Mouse (Mus musculus) thymus, postnatal 10 days (tissue): Measurements from ENCODE around the gene Gm35315.
A peak's percentile ranks its signal among the peaks of the same experiment; 100 is the strongest.
"Not testable (repeated sequence)": the region's sequence is repeated elsewhere in the genome, so short reads cannot be mapped to it uniquely, and the experiment has no call there.

Experiments used
- DNase-seq, 2 experiments: peaks; one replicate each; pipeline ENCODE4 v3.0.0; 2021; ENCODE audit warnings: low spot score in 2 of 2

The Gm35315 gene

GRCm38 (mm10) chr5:110101716-110102347 is 7.6 kb upstream of the Gm35315 start:
- peak; percentile 31 to 34 for DNase-seq

GRCm38 (mm10) chr5:110100921-110101631 is 6.9 kb upstream of the Gm35315 start:
- DNase-seq = peak; percentile 49 to 64

GRCm38 (mm10) chr5:110099656-110100580 is 5.7 kb upstream of the Gm35315 start, which contains the start of gene Plcxd1:
Plcxd1 (plus strand) TSS chr5:110099969.
- DNase-seq = peak in 1 of 2 experiments; percentile 21

DNA sequence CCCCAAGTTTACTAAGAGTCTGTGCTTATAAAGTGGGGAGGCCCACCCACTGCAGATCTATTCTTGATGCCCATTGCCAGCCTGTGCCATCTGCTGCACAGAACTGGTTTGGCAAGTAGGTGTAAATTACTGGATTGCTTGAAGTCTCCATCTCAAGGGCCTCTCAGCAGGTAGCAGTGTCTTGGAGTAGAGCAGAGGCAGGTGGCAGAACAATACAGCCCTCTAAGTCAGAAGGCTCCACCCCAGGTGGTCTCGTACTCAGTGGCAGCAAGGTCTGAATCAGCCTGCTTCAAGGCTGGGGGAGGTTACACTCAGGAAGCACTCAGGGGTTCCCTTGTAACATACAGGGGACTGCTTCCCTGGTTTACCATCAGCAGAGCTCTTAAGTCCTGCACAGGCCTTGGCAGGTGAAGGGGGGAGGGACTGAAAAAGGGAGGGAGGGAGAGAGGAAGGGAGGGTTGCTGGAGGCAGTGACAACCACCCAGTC is 4.8 kb upstream of the Gm35315 start:
- peak; percentile 35 to 50 for DNase-seq

- no peak for DNase-seq
Measured at GRCm38 (mm10) chr5:110094847-110095213, 610 bp upstream of the Gm35315 start.

DNA sequence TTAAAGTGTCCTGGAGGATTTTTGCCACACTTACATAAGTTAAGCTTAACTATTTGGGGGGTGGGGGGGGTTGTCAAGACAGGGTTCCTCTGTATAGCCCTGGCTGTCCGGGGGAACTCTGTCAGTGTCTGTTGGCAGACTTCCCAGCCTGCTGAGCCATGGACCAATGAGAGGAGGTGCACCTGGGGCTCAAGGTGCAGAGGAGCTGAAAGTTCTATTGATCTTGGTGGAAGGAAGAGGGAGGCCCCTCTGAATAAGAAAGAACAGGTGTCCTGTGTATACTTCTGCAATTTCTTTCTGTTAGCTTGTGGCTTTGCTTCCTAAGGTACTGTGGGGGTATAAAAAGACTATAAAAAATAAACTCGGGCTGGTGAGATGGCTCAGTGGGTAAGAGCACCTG is 2.7 kb downstream of the Gm35315 start:
- peak; percentile 55 to 66 for DNase-seq

GRCm38 (mm10) chr5:110086161-110086866 is 7.9 kb downstream of the Gm35315 start:
- DNase-seq = no peak

DNA sequence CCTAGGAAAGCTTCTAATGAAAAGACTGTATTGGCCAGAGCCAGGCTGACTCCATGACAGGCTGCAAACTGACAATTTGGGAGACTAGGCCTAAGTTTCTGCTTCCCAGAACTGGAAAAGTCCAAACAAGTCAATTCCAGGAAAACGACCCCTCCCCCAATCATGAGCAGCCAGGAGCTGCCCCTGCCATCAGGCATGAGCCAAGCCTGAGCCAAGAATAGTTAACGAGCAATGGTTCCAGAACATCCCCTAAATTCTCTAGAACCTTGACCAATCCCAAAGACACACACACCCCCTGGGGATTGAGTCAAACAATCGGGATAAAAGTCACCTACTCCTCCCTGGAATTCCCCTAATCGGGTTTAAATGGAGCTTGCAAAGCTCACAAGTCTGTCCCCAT is 11.3 kb downstream of the Gm35315 start:
- no peak for DNase-seq

DNA sequence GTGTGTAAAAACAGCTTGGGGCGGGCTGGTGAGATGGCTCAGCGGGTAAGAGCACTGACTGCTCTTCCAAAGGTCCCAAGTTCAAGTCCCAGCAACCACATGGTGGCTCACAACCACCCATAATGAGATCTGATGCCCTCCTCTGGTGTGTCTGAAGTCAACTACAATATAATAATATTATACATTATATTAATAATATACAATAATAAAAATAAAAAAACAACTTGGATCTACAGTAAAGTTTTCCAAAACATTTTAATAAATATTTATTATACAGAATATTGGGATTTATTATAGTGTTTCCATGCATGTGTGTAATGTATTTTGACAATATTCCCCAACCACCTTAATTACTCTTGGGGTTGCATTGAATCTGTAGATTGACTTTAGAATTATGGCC is 21.8 kb downstream of the Gm35315 start, which contains the start of gene Gm17655:
Gene Gm17655, minus strand, starts transcription at position 101 of the 400 bp plus-strand sequence.
- not testable (repeated sequence) for DNase-seq

DNA sequence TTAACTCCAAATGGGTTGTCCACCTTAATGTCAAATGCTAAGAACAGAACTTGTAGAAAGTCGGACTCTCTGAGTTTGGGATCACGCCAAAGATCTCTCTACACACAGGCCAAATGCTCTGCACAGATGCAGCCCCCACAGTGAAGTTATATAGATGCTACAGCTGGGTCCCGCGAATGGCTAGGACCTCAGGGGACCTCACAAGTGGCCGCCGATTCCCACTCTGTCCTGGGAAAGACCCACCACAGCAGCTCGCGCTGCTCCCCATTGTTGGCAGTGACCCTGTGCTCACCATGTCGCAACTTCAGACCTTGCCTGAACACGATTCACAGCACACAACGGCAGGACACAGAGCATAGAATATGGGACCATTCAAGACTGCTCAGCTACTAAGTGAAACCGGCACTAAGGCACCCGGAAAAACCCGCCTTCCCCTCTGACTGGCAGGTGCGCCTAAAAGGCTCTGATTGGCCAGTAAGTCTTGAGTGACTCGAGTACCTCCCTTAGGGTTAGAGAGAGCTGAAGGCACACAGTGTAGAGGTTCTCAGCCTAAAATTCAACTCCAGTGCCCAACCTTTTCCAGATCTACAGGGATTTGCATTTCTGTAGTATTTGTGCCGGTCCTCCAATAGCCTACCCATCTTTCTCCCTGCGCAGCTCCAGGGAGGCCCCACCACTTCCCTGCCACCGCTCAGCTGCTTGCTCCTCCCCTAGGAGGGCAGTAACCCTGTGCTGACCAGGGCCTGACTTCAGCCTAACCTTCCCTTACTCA is 36.4 kb downstream of the Gm35315 start:
- peak; percentile 76 to 77 for DNase-seq
